Mouse (Mus musculus) bone marrow macrophage, adult 2 months (primary cell): Measurements from ENCODE around the gene Ptpn22.
"Not testable (repeated sequence)": the region's sequence is repeated elsewhere in the genome, so short reads cannot be mapped to it uniquely, and the experiment has no call there.

Experiments
- CTCF ChIP-seq: IDR thresholded peaks from 2 replicates; pipeline ENCODE4 v1.5.1; 2012; ENCODE audit warnings: low read depth, mild to moderate bottlenecking, low read length, moderate library complexity
- POLR2A ChIP-seq: IDR thresholded peaks from 2 replicates; pipeline ENCODE4 v1.6.1; 2012; ENCODE audit warnings: mild to moderate bottlenecking, low read depth, low read length, borderline replicate concordance

GRCm38 (mm10) chr3:103840195-103840594 is 19.4 kb upstream of the Ptpn22 start:
- TF ChIP-seq POLR2A, CTCF: not testable (repeated sequence)
